Mouse (Mus musculus): Measurements from ENCODE around the gene Kars.

GRCm38 (mm10) chr8:111968991-111969390 is 42.1 kb downstream of the Kars start:
- TF ChIP-seq POLR2A (IDR thresholded peaks at IDR 0.05; ENCODE audit: control insufficient read depth in 1 of 2, insufficient read depth in 1 of 2, low read depth in 1 of 2, low read length in 2 of 2, poor library complexity in 1 of 2) = no peak
- TF ChIP-seq CTCF (IDR thresholded peaks at IDR 0.05 in 2 of 3, conservative IDR thresholded peaks at IDR 0.05 in 1 of 3; ENCODE audit: control insufficient read depth in 1 of 3, insufficient read depth in 1 of 3, low read depth in 2 of 3, low read length in 3 of 3, poor library complexity in 1 of 3, severe bottlenecking in 1 of 3) = no peak
- no peak for TF ChIP-seq USF1 (IDR thresholded peaks at IDR 0.05; ENCODE audit: low read depth, low read length)
- no peak for TF ChIP-seq ZKSCAN1 (IDR thresholded peaks at IDR 0.05; ENCODE audit: low read depth, low read length)
- no peak for TF ChIP-seq TAL1 (IDR thresholded peaks at IDR 0.05; ENCODE audit: low read length)
- TF ChIP-seq SMC3 (IDR thresholded peaks at IDR 0.05; ENCODE audit: low read depth, low read length) = no peak
- TF ChIP-seq MAX (IDR thresholded peaks at IDR 0.05; ENCODE audit: low read length) = no peak
- no peak for TF ChIP-seq MXI1 (IDR thresholded peaks at IDR 0.05; ENCODE audit: low read depth, low read length)
- no peak for TF ChIP-seq ZNF384 (IDR thresholded peaks at IDR 0.05; ENCODE audit: low read depth, low read length)
- no peak for TF ChIP-seq MEF2A (IDR thresholded peaks at IDR 0.05; ENCODE audit: extremely low read depth, insufficient replicate concordance, low read depth, low read length, poor library complexity, severe bottlenecking)
- TF ChIP-seq GATA1 (IDR thresholded peaks at IDR 0.05; ENCODE audit: low read depth, low read length) = no peak
- TF ChIP-seq POLR2AphosphoS2 (IDR thresholded peaks at IDR 0.05; ENCODE audit: low read length) = no peak
